Mouse (Mus musculus): Measurements from ENCODE around the gene Atp6v1fnb. TPM values are rescaled to one million over a fixed set of nuclear protein-coding genes. Genes with fewer than 3 reads are reported as not detected.
A peak's percentile ranks its signal among the peaks of the same experiment; 100 is the strongest.

Atp6v1fnb gene
- total RNA-seq (2021) = not detected

DNA sequence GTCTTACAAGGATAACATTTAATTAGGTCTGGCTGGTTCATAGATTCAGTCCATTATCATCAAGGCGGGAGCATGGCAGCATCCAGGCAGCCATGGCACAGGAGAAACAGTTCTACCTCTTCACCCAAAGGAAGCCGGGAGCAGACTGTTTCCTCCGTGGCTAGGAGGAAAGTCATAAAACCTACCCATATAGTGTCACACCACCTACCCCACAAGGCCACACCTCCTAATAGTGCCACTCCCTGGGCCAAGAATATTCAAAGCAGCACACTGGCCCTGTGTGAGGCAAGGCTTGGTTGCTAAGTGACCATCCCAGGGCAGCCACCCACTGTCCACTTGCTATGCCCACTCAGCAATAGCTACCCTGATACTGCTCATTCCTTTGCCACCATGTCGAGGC is at the start of gene Atp6v1fnb:
Gene Atp6v1fnb (plus strand): TSS at position 301 of the 400 bp plus-strand sequence.
- no peak for DNase-seq

DNA sequence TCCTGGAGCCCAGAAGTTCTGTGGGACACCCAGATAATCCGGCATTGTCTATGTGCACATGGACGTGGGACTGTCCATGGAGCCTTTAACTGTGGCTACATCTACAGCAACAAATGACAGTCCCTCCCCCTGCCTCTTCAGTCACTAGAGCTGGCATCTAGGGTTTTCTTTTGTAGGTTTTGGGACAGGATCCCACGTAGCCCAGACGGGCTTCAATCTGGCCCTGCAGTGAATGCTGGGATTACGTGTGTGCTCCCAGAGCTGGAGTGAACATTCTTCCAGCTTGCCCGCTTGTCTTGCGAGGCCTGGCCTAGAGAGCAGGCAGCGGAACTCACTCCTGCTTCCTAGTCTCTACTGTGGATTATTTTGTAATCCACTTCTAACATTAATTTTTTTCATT is 46.1 kb upstream of the Atp6v1fnb start:
- no peak for DNase-seq

DNA sequence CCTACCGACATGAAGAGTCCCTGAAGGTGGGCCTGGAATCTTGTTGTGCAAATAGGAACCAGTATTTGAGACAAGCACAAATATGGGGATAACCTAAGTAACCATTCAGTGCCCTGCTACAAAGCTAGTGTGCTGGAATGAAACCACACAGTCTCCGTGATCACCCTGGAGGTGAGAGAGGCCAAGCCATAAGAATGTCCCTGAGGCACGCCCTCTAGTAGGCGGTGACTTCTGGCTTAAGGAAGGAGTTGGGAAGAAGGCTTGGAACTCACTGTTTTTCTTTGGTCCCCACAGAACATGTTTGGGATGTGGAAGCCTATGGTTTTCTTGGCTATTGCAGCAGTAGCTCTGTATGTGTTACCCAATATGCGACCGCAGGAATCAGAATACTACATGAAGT is 44.9 kb upstream of the Atp6v1fnb start:
- no peak for DNase-seq

DNA sequence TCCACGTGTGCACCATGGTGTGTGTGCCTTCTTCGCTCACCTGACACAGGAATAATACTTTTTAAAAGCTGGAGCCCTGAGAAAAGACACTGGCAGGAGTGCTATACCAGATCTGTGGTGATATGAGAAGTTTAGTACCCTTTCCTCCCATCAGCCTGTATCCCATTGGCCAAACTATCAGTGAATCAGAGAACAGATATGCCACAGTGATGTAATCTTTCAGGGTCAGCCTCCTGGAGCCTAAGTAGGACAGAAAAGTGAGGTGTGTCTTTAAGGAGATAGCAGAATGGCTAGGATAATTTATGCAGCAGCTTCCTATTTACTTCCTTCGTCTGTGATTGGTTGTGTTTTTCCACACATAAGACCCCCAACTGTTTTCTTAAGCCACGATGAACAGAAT is 43.1 kb upstream of the Atp6v1fnb start:
- no peak for DNase-seq

DNA sequence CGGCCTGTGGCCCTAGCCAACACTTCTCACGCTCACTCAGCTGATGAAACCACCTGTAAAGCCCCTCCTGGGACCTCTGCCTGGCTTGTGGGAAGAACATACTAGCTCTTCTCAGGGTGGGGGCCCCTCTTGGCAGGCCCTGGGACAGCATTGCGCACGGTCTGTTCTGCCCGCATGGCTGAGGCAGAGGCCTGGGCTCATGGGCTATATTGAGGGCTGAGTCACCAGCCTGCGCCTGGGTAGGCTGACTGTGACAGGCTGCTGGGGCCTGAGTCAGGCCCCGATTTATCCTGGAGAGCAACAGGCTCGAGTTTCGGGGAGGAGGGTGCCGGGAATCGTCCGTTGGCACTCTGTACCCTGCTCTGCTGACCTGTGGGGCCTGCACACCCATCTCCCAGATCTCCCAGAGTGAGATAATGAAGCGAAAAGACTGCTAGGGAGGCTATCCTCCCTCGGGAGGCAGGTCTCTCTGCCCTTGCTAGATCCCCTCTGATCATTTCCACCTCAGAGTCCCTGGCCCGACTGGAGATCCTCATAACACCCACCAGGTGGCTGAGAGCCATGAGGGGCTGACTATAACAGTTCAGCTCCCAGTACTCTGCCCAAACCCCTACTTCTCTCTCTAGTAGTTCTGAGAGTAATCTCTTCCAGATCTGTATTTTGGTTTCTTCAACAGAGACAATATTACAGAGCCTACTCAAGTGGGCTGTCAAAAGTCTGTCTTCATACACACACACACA is 40.4 kb upstream of the Atp6v1fnb start:
- peak; percentile 66 for DNase-seq

DNA sequence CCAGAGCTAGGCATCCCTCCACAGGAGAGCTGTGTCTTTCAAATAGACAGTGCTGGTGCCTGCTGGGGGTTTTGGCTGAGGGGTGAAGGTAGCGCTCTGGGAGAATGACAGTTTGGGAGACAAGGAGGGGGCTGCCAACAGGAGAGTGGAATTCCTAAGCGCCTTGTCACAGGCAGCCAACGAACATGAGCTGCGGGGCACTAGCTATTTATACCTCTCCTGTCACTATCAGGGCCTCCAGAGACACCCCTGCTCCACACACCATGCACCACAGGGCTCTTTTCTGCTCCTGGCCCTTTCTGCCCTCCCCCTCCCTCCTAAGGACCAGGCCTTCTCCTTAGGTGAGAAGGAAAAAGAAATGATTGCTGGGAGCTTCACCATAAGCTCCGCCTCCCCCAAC is 39.8 kb upstream of the Atp6v1fnb start:
- DNase-seq = peak; percentile 72

DNA sequence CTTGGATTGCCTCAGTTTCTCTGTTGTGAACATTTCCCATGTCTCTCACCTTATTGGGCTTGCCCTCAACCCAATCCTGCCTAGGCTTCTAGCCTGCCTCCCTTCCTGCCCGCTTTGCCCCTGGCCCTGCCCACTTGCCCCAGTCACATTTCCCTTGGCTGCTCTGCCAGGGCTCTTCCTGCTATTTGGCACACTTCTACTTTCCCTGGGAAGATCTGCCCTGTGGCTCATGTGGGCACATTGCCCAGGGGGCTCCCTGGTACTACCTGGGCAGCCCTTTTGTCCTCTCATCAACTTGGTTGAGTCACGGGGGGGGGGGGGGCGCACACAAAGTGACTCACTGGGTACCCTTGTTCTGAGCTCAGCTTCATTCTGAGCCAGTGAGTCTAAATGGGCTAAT is 39.1 kb upstream of the Atp6v1fnb start:
- peak; percentile 70 for DNase-seq

DNA sequence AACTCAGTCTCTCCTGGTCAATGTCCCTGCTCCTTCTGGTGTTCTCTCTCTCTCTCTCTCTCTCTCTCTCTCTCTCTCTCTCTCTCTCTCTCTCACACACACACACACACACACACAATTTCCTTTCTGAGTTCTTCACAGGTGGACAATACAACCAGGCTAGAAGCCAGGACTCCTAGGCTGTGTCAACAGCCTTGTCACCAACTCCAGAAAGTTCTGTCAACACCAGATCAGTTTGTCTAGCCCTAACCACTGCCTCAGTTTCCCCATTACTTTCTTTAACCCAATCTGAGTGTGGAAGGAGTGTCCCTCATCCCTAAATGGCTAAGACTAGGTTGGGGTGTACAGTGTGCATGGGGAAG is 38.6 kb upstream of the Atp6v1fnb start:
- DNase-seq = no peak

DNA sequence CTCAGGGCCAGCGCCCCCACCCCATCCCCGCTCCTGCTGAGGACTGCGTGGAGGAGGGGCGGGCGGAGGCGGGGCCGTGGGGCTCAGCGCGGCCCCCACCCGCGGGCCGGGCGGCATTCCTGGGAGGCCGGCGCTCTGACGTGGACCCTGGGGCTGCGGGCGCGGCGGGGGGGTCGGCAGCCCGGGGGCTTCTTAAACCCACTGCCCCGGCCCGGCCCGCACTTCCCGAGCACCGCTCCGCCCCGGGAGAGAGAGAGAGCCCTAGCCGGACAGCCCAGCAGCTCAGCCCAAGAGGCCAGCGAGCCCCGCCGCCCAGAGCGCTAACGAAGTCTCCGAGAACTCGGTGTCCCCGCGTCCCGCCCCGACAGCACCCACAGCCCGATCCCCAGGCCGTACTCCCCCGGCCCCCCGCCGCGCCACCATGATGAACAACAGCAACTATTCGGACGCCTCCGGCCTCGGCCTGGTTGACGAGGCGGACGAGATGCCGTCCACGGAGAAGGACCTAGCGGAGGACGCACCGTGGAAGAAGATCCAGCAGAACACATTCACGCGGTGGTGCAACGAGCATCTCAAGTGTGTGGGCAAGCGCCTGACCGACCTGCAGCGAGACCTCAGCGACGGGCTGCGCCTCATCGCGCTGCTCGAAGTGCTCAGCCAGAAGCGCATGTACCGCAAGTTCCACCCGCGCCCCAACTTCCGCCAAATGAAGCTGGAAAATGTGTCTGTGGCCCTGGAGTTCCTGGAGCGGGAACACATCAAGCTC is 38.0 kb upstream of the Atp6v1fnb start, which contains the start of gene Flnc:
Gene Flnc (plus strand): TSS at position 219 of the 766 bp plus-strand sequence.
- peak; percentile 83 for DNase-seq

DNA sequence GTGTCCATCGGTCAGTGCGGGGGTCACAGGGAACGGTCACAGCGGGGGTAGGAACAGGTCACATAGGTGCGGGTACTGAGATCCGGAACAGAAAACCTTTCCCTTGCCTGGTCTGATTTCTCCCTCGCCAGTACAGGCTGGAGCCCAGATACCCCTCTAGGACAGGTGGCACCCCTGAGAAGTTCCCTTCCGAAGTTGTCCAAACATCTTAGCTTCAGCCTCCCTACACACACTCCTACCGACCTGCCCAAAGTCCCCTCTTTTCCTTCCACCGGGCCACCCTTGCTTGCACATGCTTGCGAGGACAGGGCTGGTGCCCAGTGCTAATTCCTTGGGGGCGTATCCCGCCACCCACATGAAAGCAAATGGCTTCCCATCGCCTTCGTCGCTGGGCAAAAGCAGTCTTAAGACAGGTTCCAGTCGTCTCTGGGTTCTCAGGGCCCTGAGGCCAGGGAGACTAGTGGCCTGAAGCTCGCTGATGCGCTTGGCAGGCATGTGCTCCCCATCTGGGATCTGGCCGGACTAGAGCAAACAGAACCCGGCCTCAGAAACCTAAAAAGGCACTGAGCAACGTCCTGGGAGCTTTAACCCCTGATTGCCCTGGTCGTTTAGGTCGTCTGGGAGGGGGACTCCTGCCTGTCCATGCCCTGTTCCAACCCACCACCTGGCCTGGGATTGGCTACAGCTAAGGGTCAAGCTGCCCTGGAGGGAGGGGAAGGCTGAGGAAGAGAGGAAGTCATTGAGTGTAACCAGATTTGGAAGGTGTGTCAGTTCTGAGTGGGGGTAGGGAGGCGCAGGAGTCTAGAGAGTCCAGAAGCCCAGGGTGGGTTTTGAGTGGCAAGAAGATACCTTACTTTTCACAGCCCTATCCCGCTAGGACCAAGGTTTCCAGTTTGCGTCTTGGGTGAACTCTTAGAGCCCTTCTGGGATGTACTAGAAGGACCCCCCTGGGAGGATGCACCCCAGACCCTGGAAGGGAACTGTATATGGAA is 37.1 kb upstream of the Atp6v1fnb start:
- DNase-seq = peak; percentile 74

DNA sequence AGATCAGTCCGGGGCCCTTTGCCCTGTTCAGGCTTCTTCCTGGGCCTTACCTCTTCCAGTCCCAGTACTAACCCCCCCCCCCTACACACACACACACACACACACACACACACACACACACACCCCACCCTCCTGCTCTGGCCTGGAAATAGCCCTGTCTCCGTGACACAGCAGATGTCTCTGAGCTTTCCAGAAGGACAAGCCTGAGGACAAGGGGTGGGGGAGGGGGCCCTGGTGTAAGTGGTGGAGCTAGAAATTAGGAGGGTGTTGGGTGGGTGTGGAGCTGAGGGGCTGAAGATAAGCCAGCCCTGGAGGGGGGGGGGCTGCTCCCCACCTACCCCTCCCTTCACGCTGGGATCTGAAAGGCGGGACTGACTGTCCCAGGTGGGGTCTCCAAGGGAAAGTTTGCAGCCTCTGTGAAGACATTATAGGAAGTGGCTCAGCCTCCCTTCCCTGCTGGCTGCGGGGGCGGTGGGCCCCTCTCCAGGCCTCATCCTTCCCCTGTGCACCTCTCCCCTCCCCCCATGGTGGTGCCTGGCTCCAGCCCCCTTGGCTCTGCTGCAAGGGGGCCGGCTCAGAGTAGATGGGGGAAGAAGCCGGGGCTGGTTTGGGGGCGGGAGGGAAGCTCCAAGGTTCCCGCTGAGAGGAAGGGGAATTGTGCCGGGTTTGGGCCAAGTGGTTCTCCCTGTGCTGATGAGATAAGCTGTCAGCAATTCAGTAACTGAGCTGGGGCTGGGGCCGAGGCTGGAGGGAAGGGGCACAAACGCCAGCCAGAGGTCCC is 36.1 kb upstream of the Atp6v1fnb start:
- peak; percentile 85 for DNase-seq

DNA sequence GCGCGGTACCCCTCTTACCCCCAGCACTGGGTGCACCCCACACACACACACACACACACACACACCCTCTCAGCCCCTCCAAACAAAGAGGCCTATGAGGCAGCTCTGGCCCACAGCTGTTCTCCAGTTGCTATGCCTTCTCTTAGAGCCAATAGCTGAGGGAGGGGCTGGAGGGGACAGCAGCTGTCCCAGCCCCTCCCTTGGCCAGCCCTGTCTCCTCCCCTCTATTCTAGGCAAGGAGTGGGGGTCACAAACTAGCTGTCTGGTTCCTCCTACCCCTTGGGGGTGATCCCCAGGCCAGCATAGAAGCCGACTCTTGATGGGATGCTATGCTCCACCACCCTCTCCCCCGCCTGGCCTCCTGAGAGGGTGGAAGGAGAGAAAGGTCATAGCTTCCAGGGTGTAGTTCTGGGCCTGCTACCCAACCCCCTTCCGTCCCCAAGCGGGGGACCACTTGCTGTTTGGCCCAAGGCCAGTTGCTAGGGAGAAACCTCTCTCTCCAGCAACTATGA is 35.2 kb upstream of the Atp6v1fnb start:
- DNase-seq = peak; percentile 61

DNA sequence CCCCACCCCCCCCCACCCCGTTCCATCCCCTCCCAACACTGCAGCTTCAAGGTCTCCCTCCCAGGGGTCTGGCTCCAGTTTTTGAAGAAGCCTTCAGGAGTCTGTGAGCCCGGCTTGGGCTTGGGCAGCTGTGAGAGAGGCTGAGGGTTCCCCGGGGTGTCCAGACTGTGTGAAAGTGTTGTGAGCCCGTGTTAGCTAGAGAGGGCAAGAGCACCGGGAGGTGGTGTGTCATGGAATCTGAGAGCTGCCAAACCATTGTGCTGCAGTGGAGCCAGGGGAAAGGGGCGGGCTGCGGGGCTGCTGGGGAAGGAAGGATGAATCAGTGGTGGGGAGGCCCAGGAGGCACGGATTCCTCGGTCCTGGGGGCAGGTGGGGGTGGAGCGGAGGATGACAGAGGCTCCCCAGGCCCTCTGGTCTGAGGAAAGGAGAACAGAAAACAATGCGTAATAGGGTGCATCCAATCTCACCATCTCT is 34.7 kb upstream of the Atp6v1fnb start:
- peak; percentile 83 for DNase-seq

DNA sequence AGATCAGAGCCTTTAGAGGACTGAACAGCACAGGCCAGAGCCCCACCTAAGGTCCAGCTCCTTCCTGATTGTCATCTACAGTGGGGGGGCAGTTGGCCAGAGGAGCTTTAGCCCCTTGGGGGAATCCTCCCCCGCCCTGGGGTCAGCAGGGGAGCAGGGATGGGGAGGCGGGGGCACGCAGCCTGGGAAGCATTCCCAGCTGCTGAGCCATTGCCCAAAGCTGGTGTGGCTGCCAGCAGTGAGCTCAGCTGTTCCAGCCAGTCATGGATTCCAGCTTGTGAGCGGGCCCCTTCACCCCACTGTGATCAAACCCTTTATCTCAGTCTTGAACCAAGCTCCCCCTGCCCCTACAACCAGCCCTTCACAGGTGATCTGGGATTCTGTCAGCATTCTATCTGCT is 32.0 kb upstream of the Atp6v1fnb start:
- DNase-seq = peak; percentile 49

DNA sequence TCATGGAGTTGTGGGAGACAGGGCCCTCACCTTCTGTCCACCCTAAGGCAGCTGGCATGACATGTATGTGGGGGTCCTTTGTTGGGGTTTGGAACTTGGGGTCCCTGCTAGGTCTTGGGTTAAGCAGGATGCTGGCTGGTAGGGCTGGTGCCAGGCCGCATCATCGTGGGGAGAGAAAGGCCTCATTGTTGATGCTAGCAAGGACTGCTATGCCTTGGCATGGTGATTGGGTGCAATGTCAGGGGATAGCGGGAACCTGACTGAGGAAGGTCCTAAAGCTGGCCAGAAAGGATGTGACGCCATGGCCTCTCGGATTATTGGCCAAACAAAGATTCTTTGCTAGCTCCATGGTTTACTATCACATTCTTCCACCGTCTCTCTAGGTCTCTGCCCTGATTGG is 31.4 kb upstream of the Atp6v1fnb start:
- no peak for DNase-seq

DNA sequence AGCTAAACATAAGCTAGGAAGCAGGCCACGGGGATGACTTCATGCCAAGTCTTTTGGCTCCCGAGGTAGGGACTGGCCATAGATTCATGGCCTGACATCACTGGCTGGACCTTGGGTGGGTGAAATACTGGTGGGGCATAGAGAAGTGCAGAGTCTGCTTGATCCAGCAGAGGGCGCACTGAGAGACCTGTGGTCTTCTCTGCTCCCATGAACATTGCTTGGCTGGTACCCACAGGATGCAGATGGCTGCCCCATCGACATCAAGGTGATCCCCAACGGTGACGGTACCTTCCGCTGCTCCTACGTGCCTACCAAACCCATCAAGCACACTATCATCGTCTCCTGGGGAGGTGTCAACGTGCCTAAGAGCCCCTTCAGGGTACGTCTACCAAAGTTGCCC is 26.5 kb upstream of the Atp6v1fnb start:
- DNase-seq = peak; percentile 74

DNA sequence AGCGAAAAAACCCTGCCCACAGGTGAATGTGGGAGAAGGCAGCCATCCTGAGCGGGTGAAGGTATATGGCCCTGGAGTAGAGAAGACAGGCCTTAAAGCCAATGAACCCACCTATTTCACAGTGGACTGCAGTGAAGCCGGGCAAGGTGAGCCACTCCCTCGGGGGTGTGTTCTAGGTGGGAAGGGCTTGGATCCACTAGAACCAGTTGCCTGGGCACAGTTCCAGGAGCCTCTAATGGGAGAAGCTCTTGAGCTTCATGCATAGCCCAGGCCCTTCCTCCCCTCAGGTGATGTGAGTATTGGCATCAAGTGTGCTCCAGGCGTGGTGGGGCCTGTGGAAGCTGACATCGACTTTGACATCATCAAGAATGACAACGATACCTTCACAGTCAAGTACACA is 25.9 kb upstream of the Atp6v1fnb start:
- peak; percentile 53 for DNase-seq

DNA sequence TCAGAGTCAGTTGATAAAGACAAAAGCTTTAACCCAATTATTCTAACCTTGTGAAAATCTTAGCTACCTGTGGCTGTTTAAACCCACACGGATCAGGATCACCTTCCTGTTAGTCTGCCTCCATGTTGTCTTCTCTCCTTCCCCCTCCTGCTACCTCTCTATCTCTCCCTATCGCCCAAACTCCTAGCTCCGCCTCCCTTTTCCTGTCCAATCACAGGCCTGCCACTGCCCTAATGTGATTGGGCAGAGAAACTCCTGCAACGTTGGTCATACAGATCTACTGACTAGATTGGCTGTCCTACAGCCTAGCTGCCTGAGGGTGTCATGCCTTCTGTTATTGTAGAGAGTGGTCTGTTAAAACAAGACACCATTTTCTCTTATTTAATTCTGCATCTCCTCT is 21.4 kb upstream of the Atp6v1fnb start:
- no peak for DNase-seq

DNA sequence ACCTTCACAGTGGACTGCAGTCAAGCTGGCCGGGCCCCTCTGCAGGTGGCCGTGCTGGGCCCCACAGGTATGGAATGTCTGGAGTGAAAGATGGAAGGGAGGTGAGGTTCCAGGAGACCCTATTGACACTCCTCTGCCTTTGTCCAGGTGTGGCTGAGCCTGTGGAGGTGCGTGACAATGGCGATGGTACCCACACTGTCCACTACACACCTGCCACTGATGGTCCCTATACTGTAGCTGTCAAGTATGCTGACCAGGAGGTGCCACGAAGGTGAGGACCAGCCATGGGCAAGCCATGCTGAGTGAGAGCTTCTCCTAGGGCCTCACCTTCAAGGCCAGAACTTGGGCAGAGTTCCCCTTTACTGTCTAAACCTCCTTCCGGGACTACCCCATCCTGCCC is 20.6 kb upstream of the Atp6v1fnb start:
- no peak for DNase-seq

DNA sequence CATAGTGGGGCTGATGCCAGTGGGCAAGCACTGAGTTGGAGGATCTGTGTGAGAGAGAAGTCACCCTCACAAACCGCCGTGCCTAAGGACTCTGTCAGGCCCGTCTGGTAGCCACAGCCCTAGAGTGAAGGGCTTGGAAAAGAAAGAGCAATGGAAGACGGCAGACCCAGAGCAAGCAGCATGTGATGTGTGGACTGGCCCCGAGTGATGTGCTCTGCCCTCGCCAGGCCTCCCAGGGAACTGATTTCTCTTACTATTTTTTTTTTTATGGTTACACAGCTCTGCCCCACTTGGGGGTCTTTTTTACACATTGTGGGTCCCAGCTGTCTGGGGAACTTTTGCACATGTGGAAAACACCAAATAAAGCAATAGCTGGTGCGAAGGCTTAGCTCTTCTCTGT is 9.7 kb upstream of the Atp6v1fnb start:
- no peak for DNase-seq

DNA sequence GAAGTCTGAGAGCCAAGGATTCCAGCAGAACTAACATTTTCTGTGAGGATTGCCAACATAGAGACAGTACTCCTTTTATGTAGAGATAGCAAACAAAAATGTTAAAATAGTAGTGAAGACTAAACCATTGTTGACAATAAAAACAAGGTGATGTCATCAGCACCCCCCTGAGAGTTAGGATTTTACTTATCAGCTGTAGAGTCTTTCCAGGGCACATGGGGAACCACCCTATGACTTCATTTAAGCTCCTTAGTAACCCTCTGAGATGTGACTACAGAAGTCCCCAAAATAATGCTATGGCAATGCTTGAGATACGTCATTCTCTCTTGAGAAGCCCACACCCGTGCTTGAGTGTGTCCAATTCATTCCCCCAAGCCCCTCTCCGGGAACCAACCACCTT is 7.8 kb upstream of the Atp6v1fnb start:
- DNase-seq = no peak
